Mouse (Mus musculus) embryo, embryonic 10.5 days (tissue): ENCODE results near the gene Rptn.
A peak's percentile ranks its signal among the peaks of the same experiment; 100 is the strongest.
"Not testable (repeated sequence)": the region's sequence is repeated elsewhere in the genome, so short reads cannot be mapped to it uniquely, and the experiment has no call there.

ENCODE experiments used
- DNase-seq: peaks from one replicate; pipeline ENCODE4 v3.0.0-alpha.2; 2015; ENCODE audit warnings: low spot score

Gene Rptn

DNA sequence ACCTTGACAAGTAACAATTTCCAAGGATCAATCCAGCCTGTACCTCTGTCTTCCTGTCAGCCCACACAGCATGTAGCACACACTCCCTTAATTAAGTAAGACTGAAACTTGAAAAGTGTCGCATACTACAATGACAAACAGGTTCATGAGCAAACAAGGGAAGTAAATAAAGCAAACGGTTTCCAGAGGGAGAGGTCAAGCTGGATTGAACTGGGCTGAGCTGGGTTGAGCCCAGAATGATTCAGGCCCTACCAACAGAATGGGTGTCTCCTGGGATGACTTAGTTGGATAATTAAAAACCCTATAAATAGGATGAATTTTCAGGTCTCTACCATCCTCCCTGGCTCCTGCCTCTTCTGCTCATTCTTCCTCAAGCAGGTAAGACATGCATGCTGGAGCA, at the start of gene Rptn:
Gene Rptn (plus strand): TSS at position 334 of the 400 bp plus-strand sequence.
- no peak for DNase-seq

DNA sequence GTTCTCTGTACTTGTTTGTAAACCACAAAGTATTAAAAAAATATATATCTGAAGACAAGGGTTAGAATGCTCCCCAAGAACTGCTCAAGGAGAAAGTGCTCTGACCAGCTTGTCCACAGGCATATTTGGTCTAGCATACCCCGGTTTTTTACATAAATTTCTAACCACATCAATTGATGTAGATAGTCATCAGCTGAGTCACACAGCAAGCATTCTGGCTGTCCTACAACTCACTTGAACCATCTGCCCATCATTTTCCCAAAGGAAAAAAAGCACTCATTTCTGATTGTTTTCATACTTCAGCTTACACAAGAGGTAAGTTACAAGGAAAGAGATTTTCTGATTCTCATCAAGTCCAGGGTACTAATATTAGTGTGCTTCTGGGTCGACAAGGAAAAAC, 46.6 kb upstream of the Rptn start:
- no peak for DNase-seq

DNA sequence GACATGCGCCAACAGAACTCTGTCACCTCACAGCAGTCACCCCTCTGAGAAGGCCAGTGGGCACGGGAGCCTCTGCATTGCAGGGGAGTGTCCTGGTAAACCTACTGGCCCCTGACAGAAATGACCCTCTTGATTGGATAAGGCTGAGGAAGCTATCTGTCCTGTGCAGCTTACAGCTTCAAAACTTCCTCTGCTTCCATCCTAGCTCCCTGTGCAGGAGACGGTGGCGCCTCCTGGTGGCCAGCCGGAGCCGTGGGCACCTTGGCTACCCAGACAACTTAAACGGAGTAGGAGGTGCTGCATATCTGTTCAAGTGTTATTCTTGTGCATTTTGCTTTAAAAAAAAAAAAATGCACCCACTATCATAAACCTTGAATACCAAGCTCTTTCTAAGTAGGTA, 33.5 kb upstream of the Rptn start:
- peak; percentile 57 for DNase-seq

DNA sequence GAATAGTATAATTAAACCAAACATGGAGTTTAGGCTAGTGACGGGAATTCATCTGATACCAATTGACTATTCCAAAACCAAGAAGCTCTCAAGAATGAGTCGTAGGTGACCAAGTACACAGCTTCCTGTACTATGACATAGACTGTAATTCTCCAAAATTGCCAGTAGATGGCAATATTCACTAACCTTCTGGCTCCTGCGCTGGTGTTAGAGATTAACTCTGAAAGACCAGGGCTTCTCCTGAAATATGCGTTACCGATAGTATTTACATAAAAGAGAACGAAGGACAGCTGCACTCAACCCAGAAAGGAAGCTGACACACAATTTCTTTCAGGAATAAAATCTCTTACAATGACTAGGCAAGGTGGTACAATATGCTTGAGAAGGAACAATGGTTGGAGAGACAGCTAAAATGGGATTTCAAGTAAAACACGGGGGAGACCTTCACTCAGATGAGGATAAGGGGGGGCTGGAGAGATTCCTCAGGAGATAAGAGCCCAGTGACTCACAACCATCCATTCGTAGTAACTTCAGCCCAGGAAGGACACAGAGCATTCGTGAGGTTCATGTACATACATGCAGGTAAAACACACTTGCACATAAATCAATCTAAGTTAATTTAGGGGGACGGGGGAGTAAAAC, 31.4 kb upstream of the Rptn start:
- DNase-seq = peak; percentile 81

DNA sequence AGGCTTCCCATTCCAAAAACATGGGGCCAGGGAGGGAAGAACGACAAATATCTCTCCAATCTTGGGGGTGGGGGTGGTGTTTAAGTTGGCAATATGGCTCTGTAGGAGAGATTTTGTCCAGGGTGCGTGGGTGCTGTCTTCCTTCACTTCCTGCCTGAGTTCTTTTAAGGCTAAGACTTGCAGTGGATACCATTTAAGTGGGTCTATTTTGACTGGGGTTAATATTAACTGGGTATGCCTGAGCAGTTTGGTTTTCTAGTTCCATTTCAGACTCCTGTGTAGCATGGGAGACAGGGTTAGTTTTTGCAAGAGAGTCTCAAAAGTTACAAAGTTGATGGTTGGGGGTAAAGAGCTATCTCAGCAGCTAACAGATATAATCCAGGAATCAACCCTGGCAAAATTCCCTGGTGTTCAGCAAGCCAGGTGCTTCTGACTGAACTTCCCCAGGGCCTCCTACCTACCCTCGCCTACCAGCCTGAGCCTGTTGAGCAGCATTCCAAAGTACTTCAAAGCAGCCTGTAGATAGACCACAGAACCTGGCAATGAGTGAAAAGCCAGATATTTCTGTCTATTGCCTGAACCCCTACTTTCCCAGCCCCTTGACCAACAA, 26.4 kb upstream of the Rptn start:
- no peak for DNase-seq

DNA sequence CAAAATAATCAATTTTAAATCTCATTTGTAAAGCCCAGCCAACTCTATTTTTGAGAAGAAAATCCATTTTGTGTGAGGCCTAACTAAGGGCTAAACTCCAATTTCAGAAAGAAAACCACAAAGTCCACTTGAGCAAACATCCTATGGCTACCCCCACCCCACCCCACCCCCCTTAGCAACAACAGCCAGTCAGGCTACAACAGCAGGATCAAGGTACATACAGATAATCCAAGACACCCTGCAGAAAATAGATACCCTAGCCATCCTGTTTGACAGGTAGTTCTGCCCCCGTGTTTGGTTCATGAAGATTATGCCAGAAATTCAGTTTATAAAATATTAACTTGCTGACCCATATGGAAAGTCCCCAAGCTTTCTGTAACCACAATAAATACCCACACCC, 25.3 kb upstream of the Rptn start:
- DNase-seq = no peak

DNA sequence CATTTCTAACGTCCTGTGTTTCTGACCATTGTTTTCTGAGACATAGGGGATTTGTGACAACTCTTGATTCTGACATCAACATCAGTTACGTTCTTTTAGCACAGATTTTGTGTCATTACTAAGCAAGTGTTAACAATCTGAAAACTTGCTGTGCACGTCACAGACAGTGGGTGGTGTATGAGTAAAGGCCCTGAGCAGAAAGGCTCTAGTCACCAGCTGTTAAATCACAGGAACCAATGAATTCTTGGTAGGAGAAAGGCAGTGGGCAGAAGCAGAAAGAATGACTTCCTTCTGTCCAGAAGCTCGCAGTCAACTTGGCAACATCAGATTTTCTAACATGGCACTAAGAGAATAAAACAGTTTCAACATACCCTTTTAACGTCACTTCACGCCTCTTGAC, 20.1 kb upstream of the Rptn start:
- no peak for DNase-seq

DNA sequence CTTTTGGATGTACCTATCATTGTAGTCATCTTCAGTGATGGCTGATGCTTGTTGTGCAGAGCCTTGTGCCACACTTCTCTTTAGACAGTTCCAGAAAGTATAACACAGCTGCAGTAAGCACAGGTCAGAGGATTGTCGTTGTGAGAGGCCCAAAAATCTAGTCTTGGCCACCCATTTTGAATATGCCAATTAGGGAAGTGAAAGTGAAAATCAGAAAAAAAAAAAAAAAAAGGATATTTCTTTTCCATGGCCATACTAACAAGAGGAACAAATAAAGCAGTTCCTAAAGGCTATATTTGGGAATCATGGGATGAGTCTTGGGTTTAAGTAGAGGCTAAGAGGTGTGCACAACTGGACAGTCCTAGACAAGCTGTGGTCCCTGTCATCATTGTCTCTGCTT, 18.3 kb upstream of the Rptn start:
- no peak for DNase-seq

DNA sequence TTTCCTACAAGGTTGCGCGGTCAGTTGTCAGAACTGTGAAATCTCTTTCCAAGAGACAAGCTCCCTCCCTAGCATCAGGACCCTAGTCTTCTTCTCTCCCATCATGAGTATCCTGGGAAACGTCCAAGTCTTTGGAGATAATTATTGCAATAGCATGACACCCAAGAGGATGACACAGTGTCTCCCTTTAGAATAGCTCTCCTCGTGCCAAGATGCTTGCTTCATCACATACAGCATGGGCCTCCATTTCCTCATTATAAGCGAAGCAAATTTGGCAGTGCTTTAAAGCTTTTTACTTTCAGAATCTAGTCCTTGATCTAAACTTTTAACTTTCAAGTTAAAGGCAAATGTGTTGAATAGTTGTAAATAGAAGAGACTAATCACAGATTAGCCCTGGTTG, 17.9 kb upstream of the Rptn start:
- DNase-seq = no peak

DNA sequence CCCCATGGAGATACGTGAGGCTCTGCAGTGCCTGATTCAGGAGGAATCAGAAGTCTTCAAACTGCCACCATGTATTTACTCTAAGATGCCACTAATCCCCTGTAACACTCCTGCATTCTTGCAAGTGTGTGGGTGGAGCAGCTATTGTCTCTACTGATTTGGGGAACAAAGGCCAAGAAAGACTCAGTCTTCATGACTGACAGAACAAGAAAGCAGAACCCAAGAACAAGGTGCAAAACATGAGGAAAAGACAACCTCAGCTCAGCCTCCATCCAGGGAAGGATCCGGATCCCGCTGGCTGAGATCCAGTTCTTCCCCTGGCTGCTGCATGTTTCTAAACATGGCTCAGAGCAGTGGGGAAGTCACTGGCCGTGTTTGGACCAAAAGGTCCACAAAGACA, 15.4 kb upstream of the Rptn start:
- no peak for DNase-seq

DNA sequence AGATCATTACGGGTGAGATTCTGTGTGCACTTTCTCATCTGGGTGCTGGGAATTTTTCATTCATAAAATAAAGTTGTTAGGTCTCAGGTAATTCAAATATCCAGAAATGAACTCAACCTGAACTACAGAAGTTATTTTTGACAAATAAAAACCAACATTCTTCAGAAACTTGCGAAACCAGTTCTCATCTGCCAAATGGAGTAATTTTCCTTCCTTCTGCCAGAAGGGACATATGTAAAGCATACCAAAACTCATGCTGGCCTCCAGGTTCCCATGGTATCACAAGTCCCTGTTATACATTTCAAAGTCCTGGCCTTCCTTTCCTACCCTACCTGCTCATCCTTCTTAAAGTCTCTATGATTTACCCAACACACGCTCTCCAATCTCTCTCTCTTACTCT, 10.4 kb downstream of the Rptn start:
- no peak for DNase-seq

DNA sequence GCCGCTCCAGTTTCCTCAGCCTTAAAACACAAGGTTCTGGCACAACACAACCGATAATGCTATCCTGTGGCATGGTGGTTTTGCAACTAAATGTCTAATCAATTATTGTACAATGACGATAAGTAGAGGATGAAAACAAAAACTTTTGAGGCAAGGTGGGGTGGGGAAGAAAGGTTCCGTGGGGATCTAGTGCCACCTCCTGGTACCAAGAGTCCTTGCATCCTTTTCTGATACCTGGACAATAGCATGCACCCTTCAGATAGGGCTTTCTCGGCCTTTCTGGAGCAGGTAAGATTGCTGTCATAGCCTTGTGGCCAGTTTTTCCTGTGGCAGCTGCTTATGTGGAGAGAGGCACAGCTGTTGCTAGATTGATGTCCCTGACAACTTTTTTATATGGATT, 13.5 kb downstream of the Rptn start:
- peak; percentile 58 for DNase-seq

DNA sequence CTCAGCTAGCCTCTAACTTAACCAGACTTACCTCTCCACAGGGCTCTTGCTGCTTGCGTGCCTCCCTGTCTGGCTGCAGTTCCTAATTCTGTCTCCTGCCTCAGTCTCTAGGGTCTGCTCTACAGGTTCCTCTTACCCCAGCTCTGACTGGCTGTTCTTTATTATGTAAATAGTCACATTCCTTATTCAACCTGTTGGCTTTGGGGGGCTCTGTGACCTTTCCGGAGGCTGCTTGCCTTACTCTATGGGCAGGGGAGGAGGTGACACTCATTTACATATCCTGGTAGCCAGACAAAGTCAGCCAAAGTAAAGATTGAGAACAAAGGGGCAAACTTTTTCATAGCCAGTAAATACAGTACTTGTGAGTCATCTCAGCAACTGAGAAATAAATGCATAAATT, 18.4 kb downstream of the Rptn start:
- DNase-seq = no peak

DNA sequence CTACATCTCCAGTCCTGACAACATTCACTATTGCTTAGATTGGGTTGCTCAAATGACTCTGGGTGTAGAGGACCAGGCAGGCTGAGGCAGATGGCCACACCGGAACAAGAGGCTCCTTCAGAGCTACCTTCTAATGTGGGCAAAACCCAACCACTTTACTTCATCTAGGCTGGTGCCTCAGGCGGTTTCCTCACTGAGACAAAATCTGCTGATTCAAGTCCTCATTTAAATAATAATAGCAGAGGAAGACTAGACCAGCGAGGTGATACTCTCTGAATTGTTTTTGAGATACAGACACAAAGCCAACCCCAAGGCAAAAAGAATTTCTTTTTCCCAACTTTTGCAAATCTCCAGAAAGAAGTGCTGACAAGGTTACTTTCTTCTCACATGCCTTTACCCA, 38.2 kb downstream of the Rptn start:
- DNase-seq = no peak

DNA sequence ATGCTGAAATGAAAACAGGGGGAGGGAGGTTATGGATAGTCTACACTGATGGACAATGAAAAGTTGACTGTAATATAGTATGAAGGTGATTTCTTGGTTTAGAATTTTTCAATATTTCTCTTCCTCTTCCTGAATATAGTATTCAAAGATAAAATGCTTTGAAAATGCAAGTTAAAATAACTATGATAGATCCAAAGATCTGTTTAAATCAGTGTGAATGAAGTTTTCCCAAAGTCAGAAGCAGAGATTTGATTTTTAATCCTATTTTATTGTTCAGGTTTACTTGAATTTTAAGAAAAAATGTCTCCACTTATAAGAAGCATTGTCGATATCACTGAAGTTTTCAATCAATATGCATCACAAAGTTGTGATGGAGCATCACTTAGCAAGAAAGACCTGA, 48.5 kb downstream of the Rptn start, which contains the start of gene Tchh:
Gene Tchh (plus strand): TSS at position 301 of the 400 bp plus-strand sequence.
- DNase-seq = no peak

DNA sequence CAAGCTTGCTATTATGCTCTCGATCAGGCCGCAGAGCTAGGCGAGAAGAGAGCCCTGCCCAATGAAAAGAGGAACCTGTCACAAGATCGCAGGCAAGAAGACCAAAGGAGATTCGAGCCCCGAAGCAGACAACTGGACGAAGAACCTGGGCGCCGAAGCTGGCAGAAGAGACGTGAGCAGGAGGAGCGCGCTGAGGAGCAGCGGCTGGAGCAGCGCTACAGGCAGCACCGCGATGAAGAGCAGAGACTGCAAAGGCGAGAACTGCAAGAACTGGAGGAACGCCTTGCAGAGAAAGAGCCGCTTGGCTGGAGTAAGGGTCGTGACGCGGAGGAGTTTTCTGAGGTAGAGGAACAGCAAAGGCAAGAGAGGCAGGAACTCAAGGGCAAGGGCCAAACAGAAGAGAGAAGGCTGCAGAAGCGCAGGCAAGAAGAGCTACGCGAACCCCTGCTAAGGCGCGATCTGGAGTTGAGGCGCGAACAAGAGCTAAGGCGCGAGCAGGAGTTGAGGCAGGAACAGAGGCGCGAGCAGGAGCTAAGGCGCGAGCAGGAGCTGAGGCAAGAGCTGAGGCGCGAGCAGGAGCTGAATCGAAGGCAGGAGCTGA, 50.1 kb downstream of the Rptn start:
- DNase-seq = peak; percentile 72

DNA sequence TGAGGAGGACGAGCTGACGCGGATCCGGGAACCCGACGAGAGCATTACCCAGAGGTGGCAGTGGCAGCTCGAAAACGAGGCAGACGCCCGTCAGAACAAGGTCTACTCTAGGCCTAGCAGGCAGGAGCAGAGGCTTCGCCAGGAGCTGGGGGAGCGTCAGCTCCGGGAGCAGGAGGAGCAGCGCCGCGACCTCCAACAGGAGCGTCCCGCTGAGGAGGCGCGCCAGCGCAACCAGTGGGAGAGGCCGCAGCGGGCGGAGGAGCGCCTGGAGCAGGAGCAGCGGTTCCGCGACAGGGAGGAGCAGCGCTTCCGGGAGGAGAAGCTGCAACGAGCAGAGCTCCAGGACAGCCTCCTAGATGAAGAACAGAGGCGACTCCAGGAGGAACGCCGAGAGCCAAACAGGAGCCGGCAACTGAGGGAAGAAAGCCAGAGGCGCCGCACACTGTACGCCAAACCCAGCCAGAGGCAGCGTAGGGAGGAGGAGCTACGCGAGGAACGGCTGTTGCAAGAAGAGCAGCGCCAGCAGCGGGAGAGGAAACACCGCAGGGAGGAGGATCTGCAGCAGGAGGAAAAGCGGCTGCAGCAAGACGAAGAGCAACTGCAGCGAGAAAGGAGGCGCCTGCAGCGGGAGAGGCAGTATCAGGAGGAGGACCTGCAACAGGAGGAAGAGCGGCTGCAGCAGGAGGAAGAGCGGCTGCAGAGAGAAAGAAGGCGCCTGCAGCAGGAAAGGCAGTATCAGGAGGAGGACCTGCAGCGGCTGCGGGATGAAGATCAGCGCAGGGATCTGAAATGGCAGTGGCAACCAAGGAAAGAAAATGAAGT, 51.1 kb downstream of the Rptn start:
- DNase-seq = peak; percentile 85

DNA sequence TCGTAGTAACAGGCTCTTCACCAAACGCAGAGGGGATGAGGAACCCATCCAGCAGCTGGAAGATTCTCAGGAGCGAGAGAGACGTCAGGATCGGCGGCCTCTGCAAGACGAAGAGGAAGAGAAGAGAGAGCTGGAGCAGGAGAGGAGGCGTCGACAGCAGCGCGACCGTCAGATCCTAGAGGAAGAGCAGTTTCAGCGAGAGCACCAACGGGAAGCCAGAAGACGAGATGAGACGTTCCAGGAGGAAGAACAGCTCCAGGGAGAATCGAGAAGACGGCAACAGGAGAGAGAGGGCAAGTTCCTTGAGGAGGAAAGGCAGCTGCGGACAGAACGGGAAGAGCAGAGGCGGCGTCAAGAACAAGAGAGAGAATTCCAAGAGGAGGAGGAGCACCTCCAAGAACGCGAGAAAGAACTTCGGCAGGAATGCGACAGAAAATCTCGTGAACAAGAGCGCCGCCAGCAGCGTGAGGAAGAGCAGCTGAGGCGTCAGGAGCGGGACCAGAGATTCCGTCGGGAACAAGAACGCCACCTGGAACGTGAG, 51.7 kb downstream of the Rptn start:
- DNase-seq = peak; percentile 68

DNA sequence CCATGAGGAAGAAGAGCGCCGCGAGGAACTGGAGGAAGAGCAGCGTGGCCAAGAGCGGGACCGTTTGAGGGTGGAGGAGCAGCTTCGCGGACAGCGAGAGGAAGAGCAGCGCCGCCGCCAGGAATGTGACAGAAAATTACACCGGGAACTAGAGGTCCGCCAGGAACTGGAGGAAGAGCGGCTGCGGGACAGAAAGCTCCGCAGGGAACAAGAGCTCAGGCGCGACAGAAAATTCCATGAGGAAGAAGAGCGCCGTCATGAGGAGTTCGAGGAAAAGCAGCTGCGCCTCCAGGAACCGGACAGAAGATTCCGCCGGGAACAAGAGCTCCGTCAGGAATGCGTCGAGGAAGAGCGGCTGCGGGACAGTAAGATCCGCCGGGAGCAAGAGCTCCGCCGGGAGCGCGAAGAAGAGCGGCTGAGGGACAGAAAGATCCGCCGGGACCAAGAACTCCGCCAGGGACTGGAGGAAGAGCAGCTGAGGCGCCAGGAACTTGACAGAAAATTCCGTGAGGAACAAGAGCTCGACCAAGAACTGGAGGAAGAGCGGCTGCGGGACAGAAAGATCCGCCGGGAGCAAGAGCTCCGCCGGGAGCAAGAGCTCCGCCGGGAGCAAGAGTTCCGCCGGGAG, 52.7 kb downstream of the Rptn start:
- peak; percentile 75 for DNase-seq

DNA sequence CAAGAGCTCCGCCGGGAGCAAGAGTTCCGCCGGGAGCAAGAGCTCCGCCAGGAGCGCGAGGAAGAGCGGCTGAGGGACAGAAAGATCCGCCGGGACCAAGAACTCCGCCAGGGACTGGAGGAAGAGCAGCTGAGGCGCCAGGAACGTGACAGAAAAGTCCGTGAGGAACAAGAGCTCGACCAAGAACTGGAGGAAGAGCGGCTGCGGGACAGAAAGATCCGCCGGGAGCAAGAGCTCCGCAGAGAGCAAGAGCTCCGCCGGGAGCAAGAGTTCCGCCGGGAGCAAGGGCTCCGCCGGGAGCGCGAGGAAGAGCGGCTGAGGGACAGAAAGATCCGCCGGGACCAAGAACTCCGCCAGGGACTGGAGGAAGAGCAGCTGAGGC, 53.2 kb downstream of the Rptn start:
- not testable (repeated sequence) for DNase-seq

DNA sequence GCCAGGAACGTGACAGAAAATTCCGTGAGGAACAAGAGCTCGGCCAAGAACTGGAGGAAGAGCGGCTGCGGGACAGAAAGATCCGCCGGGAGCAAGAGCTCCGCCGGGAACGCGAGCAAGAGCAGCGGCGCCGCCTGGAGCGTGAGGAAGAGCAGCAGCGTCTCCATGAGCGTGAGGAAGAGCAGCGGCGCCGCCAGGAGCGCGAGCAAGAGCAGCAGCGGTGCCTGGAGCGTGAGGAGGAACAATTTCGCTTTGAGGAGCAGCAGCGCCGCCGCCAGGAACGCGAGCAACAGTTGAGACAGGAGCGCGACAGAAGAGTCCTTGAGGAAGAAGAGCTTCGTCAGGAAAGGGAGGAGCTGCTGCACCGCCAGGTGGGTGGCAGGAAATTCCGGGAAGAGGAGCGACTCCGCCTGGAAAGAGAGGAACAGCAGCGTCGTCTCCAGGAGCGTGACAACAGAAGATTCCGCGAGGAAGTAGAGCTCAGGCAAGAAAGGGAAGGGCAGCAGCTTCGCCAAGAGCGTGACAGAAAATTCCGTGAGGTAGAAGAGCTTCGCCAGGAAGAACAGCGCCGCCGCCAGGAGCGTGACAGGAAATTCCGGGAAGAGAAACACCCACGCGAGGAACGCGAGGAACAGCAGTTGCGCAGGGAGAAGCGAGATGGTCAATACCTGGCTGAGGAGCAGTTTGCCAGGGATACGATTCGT, 53.8 kb downstream of the Rptn start:
- DNase-seq = peak; percentile 79
